Mouse (Mus musculus): Measurements from ENCODE around the gene Slc7a11. TPM values are rescaled to one million over a fixed set of nuclear protein-coding genes. Genes with fewer than 3 reads are reported as not detected.

The Slc7a11 gene
- polyA plus RNA-seq, 1 experiment from 2014 or later, result 3.1 TPM

- no peak overlapping the region for H3K4me3 ChIP-seq (replicated peaks)
- no peaks in the 10 kb centered on the region for H3K27me3 ChIP-seq (replicated peaks)
- H3K9me3 ChIP-seq (replicated peaks), result no peaks in the 10 kb centered on the region
- H3K36me3 ChIP-seq, result no peaks in the 10 kb centered on the region
- no peak overlapping the region for H3K27ac ChIP-seq (replicated peaks)
- no peak for ATAC-seq (ENCODE audit: low FRiP score)
- no peak overlapping the region for H3K4me2 ChIP-seq
- H3K4me1 ChIP-seq, result no peaks in the 10 kb centered on the region
- no peak overlapping the region for H3K9ac ChIP-seq (replicated peaks)
These were observed 562.9 kb downstream of the Slc7a11 start for GRCm38 (mm10) chr3:49880496-49880895.

GRCm38 (mm10) chr3:49870786-49871185 is 572.6 kb downstream of the Slc7a11 start:
- WGBS, result 80% methylated on average over 3 of the region's 3 CpGs
- H3K9ac ChIP-seq (replicated peaks), result no peak overlapping the region
- no peak overlapping the region for H3K4me3 ChIP-seq (replicated peaks)
- ATAC-seq (ENCODE audit: low FRiP score), result no peak
- no peaks in the 10 kb centered on the region for H3K27me3 ChIP-seq (replicated peaks)
- no peaks in the 10 kb centered on the region for H3K36me3 ChIP-seq
- peaks cover 24% of the 10 kb centered on the region for H3K4me1 ChIP-seq
- H3K4me2 ChIP-seq, result no peak overlapping the region
- no peak overlapping the region for H3K27ac ChIP-seq (replicated peaks)
- H3K9me3 ChIP-seq (replicated peaks), result no peaks in the 10 kb centered on the region

- ATAC-seq (ENCODE audit: low FRiP score), result peak; percentile 60; the same call in 1 of the 2 replicates
- Histone ChIP-seq H3K4me3 (replicated peaks) (no peak overlapping the region), H3K4me1 (peaks cover 24% of the 10 kb centered on the region), H3K4me2 (peak overlapping the region; percentile 17), H3K27me3 (replicated peaks) (no peaks in the 10 kb centered on the region), H3K27ac (replicated peaks) (peak overlapping the region; percentile 51), H3K9me3 (replicated peaks) (no peaks in the 10 kb centered on the region), H3K36me3 (no peaks in the 10 kb centered on the region), H3K9ac (replicated peaks) (no peak overlapping the region)
- 5% methylated on average over 4 of the region's 4 CpGs for WGBS
These were observed 575.3 kb downstream of the Slc7a11 start for GRCm38 (mm10) chr3:49867951-49868584.

DNA sequence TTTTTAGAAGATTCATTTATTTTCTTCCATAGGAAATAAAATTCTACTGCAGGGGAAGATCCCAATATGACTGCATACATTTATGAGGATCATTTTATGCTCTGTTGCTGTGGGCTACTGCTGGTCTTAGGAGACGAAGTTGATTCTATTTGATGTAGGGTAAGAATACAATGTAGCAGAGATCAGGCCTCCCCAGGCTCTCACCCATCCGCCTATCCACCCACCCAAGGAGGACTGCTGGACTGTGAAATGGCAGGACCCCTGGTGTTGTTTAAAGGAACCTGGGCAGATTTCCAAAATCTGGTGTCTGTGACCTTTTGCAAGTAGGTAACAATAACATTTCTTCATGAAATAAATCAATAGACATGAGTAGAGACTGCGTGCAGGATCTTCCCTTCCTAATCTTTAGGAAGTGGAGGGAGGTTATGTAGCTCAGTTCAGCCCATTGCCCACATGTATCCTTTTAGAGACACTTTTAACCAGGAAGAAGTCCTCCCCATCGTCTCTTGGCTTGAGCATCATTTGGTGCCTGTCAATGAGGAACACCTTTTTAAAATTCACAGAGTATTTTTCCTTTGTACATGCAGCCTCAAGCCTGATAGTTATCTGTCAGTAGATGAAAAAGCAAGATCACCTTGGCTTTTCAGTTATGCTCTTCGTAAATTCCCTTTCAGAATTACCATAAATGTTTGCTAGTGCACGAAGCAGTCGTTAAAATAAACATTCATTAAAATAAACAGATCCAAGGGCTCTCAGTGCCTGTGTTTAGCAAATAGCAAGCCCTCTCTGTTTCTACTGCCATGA is 576.1 kb downstream of the Slc7a11 start:
- Histone ChIP-seq H3K27me3 (replicated peaks) (no peaks in the 10 kb centered on the region), H3K4me3 (replicated peaks) (no peak overlapping the region), H3K36me3 (no peaks in the 10 kb centered on the region), H3K4me2 (peak overlapping the region; percentile 17), H3K9me3 (replicated peaks) (no peaks in the 10 kb centered on the region), H3K9ac (replicated peaks) (no peak overlapping the region), H3K27ac (replicated peaks) (peak overlapping the region; percentile 51), H3K4me1 (peaks cover 24% of the 10 kb centered on the region)
- ATAC-seq (ENCODE audit: low FRiP score), result no peak
- 8% methylated on average over 7 of the region's 7 CpGs for WGBS

- Histone ChIP-seq H3K36me3 (no peaks in the 10 kb centered on the region), H3K4me2 (peak overlapping the region; percentile 13; the same call in 1 of the 2 replicates), H3K9ac (replicated peaks) (no peak overlapping the region), H3K4me1 (peaks cover 24% of the 10 kb centered on the region), H3K4me3 (replicated peaks) (no peak overlapping the region), H3K27me3 (replicated peaks) (no peaks in the 10 kb centered on the region), H3K27ac (replicated peaks) (0 out of 2 replicates have a peak overlapping the region, but pooled peaks have one; percentile 48), H3K9me3 (replicated peaks) (no peaks in the 10 kb centered on the region)
- WGBS, result 10% methylated on average over 11 of the region's 11 CpGs
- peak; percentile 82 for ATAC-seq (ENCODE audit: low FRiP score)
These were observed 577.3 kb downstream of the Slc7a11 start for GRCm38 (mm10) chr3:49866061-49866515.

GRCm38 (mm10) chr3:49856797-49857196 is 586.6 kb downstream of the Slc7a11 start:
- ATAC-seq (ENCODE audit: low FRiP score), result no peak

GRCm38 (mm10) chr3:49854277-49854676 is 589.1 kb downstream of the Slc7a11 start:
- Histone ChIP-seq H3K4me3 (replicated peaks) (no peak overlapping the region), H3K27ac (replicated peaks) (no peak overlapping the region), H3K36me3 (no peaks in the 10 kb centered on the region), H3K9ac (replicated peaks) (no peak overlapping the region), H3K9me3 (replicated peaks) (no peaks in the 10 kb centered on the region), H3K27me3 (replicated peaks) (no peaks in the 10 kb centered on the region), H3K4me2 (no peak overlapping the region), H3K4me1 (no peaks in the 10 kb centered on the region)
- no peak for ATAC-seq (ENCODE audit: low FRiP score)
- WGBS, result 90% methylated on average over 2 of the region's 2 CpGs

More at GRCm38 (mm10) chr3:49856797-49857196, 586.6 kb downstream of the Slc7a11 start:
- Histone ChIP-seq H3K4me2 (no peak overlapping the region), H3K9ac (replicated peaks) (no peak overlapping the region), H3K4me3 (replicated peaks) (no peak overlapping the region), H3K27me3 (replicated peaks) (no peaks in the 10 kb centered on the region), H3K36me3 (no peaks in the 10 kb centered on the region), H3K9me3 (replicated peaks) (no peaks in the 10 kb centered on the region), H3K27ac (replicated peaks) (no peak overlapping the region), H3K4me1 (no peaks in the 10 kb centered on the region)
- 58% methylated on average over 4 of the region's 4 CpGs for WGBS

DNA sequence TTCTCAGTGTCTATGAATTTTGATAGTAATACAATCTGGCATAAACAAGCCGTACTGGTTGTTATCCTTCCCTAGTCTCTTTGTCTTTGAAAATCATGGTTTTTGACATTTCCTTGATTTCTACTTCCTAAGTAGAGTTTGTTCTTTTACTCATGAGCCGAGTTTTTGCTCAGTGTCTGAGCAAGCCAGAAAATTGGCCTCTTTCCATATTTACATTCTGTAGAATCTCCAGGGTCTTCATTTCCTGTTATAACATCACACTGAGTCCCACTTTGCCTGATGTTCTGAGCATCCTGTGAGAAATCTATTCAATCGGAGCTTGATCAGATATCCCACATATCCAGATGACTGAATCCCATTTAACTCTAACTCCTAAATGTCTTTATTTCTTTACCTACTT is 600.4 kb downstream of the Slc7a11 start:
- Histone ChIP-seq H3K36me3 (no peaks in the 10 kb centered on the region), H3K9ac (replicated peaks) (no peak overlapping the region), H3K4me1 (no peaks in the 10 kb centered on the region), H3K4me3 (replicated peaks) (no peak overlapping the region), H3K4me2 (no peak overlapping the region), H3K27ac (replicated peaks) (no peak overlapping the region), H3K9me3 (replicated peaks) (no peaks in the 10 kb centered on the region), H3K27me3 (replicated peaks) (no peaks in the 10 kb centered on the region)
- 78% methylated on average over 3 of the region's 3 CpGs for WGBS
- ATAC-seq (ENCODE audit: low FRiP score), result no peak
